Mouse (Mus musculus) thymus, postnatal 0 days (tissue): ENCODE data around the gene Arl11. TPM values are rescaled to one million over a fixed set of nuclear protein-coding genes. Genes with fewer than 3 reads are reported as not detected.

ENCODE experiments used
- DNase-seq: peaks from one replicate; pipeline ENCODE4 v3.0.0-alpha.2; 2015; ENCODE audit warnings: low spot score
- polyA plus RNA-seq: library from polyadenylated mRNA; unstranded; fragments of >200 nt; fragmentation: Nextera tagmentation; extraction: Ambion mirVana; gene quantifications from 2 replicates; pipeline ENCODE4 v1.2.1, GENCODE M21; 2015

The Arl11 gene
- polyA plus RNA-seq, 1 experiment from 2014 or later, result 2.7 TPM

- peak; percentile 86 for DNase-seq
These were observed 18.3 kb downstream of the Arl11 start for GRCm38 (mm10) chr14:61327618-61328450.

- DNase-seq, result no peak
These were observed 21.0 kb downstream of the Arl11 start for GRCm38 (mm10) chr14:61330591-61330990.

- DNase-seq, result peak; percentile 79
These were observed 21.5 kb downstream of the Arl11 start for GRCm38 (mm10) chr14:61330996-61331561.

GRCm38 (mm10) chr14:61339381-61339780, 29.8 kb downstream of the Arl11 start:
- DNase-seq, result no peak

GRCm38 (mm10) chr14:61344590-61344989, 35.0 kb downstream of the Arl11 start:
- no peak for DNase-seq

- DNase-seq, result no peak
These were observed 37.5 kb downstream of the Arl11 start for GRCm38 (mm10) chr14:61346827-61347698.

GRCm38 (mm10) chr14:61349876-61350275, 40.3 kb downstream of the Arl11 start:
- no peak for DNase-seq

GRCm38 (mm10) chr14:61350808-61351207, 41.3 kb downstream of the Arl11 start:
- no peak for DNase-seq

- DNase-seq, result peak; percentile 3
These were observed 45.0 kb downstream of the Arl11 start for GRCm38 (mm10) chr14:61354251-61355235.

- DNase-seq, result peak; percentile 87
These were observed 50.8 kb downstream of the Arl11 start, which contains the start of gene Ebpl for GRCm38 (mm10) chr14:61360131-61360980. Gene Ebpl, minus strand, starts transcription at chr14:61360439.

GRCm38 (mm10) chr14:61360981-61361511, 51.5 kb downstream of the Arl11 start:
- no peak for DNase-seq

Other genes with a start within 250 kb of the Arl11 start
- 2.4 TPM in 2 replicates for gene Sacs, start 171.3 kb upstream of the Arl11 start, polyA plus RNA-seq
- 0.48 and 0.62 TPM in 2 replicates for gene Sgcg, start 51.3 kb upstream of the Arl11 start, polyA plus RNA-seq
- 6.7 TPM in 2 replicates for gene Ebpl, start 50.7 kb downstream of the Arl11 start, polyA plus RNA-seq
- 43.7 and 48.1 TPM in 2 replicates for gene Kpna3, start 130.1 kb downstream of the Arl11 start, polyA plus RNA-seq
- gene Spryd7, start 247.1 kb downstream of the Arl11 start, polyA plus RNA-seq, result 33.9 and 35.5 TPM in 2 replicates